Mouse (Mus musculus): ENCODE measurements around the gene Bri3. TPM values are rescaled to one million over a fixed set of nuclear protein-coding genes. Genes with fewer than 3 reads are reported as not detected.

The Bri3 gene
- total RNA-seq, 2 experiments from 2014 or later: 115 to 151 TPM

GRCm38 (mm10) chr5:144261829-144262228 is 17.6 kb downstream of the Bri3 start:
- no peak for DNase-seq

DNA sequence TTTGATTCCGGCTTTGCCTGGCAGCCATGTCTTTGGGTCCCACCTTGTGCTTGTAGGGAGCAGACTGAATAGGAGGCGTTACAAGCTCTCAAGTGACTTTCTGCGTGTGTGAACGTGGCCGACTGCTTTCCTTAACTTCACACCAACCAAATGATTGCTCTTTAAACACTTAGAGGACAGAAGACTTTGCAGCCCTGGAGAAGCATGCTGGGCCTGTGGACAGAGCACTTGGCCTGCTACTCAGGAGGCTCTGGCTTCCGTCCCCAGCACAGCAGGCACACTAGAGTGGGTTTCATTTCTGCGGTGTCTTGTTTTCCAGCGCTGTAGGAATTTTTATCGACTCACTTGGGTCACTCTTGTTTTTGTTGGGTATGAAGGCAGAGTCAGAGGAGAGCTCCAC is 18.8 kb downstream of the Bri3 start:
- DNase-seq: no peak

GRCm38 (mm10) chr5:144263496-144263895 is 19.3 kb downstream of the Bri3 start:
- no peak for DNase-seq

- peak; percentile 68 to 77 for DNase-seq
Observed at GRCm38 (mm10) chr5:144267535-144268241, 23.5 kb downstream of the Bri3 start.

DNA sequence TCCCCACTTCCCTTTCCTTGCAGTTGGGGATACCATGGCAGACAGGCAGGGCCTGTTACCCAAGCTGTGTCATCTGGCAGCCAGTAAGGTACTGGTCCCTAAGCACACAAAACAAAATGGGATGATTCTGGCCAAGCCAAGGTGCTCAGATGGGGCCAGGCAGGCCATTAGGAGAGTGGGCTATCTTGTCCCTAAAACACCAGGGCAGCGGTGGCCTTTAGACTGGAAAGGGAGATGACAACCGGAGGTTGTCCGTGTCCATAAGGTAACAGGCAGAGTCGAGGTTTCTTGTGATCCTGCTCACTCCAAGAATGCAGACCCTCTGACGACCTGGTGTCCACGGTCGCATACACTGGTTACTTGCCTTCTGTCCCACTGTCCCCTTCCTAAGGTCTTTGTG is 25.7 kb downstream of the Bri3 start:
- DNase-seq: no peak

DNA sequence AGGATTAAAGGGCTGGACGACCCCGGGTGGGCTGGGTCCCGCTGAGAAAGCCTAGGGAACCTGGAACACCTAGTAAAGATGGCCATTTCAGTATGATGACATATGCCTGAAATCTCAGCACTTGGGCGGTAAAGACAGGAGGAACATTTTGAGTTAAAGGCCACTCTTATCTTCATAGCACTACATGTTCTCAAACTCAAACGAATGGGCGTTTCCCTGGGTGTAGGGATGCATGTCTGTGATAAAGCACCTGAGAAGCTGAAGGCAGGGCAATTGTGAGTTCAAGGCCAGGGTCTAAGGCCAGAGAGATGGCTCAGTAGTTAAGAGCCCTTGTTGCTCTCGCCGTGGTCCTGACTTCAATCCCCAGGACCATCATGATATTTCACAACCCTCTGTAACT is 26.2 kb downstream of the Bri3 start:
- no peak for DNase-seq

DNA sequence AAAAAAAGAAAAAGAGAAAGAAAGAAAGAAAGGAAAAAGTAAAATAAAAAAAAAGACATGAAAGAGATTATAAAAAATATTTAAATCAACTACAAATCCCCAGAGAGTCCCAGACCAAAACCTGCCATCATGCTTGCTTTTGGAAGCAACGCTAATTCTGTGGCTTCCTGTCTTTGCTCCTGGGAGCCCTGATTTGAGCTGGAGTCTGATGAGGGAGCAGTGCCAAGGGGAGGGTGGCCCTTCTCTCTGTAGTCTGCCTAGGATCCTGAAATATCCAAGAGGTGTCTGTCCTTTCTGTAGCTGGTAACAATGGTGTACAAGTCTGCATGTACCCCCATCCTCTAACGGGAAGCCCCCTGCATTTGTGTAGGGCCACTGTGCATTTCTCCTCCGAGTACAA is 26.9 kb downstream of the Bri3 start:
- no peak for DNase-seq

- no peak for DNase-seq
Observed at GRCm38 (mm10) chr5:144271772-144272171, 27.5 kb downstream of the Bri3 start.

DNA sequence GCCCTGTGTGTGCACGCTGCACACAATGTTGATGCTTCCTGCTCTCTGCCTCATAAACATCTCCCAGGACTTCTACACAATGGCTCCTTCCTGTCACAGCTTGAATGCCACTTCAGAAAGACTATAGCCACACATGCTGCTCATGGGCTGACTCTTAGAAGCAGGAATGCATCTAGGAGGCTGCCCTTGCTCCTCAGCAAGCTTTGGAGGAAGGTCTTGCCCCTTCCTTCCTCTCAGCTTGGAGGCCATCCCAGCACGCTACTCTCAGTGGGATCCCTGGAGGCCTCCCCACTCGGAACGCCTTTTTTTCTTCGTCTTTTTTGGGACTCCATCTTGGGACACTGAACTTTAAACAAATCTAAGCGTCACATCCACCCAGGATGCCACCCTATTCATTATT is 30.7 kb downstream of the Bri3 start:
- no peak for DNase-seq

DNA sequence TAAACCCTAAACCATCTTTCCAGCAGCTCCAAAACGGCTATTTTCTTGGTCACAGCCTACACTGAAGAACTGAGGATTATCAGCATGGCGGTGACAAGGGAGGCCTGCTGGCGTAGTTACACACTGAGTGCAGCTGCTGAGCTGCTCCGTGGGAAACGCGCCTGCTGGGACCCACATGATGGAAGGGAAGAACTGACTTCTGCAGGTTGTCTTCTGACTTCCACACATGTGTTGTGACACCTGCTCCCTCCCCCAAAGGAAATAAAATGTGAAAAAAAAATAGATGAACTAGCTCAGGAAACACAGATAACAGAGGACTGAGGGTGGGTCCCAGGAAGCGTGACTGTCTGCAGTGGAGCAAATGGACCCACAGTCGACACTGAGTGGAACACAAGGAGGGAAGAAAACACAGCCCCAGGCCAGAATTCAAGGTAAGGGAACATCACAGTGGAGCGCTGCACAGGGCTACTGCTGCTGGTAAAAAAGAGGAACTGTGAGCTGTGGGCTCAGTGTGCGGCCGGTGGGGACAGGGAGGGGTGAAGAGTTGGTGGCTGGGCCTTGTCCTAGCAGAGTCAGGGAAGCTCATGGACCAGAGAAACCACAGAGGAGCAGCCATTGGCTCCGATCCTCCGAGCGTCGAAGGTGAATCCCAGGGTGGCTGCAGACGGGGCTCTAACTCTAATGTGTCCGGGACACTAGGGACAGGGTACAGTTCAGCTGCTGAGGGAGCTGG is 32.8 kb downstream of the Bri3 start:
- DNase-seq: no peak

DNA sequence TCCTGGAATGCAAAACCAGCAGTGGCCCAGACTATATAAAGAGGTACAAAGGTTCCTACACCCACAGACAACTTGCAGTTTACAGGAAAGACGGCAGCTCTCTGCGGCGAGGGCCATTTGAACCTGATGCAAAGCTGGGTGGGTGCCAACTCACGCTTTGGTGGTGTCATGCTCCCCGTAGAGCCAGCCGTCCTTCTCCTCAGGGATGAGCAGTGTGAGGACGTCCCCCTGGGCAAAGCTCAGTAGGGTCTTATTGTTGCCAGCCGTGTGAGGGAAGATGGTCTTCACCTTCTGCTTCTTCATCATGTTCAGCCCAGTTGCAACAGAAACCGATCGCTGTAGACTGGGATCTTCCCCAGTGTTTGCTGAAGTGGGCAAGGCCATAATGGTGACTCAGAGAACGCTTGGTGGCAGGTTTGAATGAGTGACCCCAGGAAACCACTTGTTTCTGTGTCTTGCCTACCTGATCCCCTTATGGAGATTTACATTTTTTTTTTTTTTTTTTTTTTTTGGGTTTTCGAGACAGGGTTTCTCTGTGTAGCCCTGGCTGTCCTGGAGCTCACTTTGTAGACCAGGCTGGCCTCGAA is 34.2 kb downstream of the Bri3 start:
- DNase-seq: peak; percentile 38 to 44

GRCm38 (mm10) chr5:144279081-144279541 is 34.9 kb downstream of the Bri3 start:
- no peak for DNase-seq

GRCm38 (mm10) chr5:144279926-144280325 is 35.7 kb downstream of the Bri3 start:
- DNase-seq: no peak

DNA sequence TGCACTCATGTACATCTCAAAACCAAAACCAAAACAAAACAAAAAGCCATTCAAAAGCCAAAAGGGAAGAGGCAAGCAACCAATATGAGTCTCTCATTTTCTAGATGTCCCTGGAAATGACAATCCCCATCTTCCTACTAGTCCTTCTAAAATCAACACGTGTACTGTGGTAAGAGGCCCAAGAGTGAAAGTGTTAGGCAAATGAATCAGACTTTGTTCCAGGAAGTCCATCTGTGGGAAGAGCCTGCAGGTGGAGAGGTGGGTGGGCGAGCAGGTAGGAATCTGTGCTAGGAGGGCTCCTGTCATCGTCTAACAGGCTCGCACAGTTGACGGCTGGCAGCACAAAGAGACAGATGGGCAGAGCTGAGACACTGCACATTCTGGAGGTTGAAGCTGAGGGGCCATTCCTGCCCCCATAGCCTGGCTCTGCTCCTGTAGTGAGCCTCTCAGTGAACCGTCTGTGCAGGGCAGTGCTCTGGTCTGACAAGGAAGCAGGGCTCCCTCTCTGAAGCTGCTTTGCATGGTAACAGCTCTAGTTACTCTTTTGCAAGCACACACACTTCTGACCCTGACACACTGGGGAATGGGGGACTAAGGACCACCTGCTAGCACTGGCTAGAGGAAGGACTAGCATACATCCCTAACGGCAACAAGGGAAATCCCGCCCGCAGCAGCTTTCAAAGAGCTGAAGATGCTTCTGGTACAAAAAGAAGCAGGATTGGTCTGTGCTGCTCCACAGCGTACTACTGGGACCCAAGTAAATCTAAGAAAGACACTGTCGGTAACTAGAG is 38.4 kb downstream of the Bri3 start:
- no peak for DNase-seq

- no peak for DNase-seq
Observed at GRCm38 (mm10) chr5:144283551-144284031, 39.4 kb downstream of the Bri3 start.

- DNase-seq: no peak
Observed at GRCm38 (mm10) chr5:144284599-144284998, 40.4 kb downstream of the Bri3 start.

DNA sequence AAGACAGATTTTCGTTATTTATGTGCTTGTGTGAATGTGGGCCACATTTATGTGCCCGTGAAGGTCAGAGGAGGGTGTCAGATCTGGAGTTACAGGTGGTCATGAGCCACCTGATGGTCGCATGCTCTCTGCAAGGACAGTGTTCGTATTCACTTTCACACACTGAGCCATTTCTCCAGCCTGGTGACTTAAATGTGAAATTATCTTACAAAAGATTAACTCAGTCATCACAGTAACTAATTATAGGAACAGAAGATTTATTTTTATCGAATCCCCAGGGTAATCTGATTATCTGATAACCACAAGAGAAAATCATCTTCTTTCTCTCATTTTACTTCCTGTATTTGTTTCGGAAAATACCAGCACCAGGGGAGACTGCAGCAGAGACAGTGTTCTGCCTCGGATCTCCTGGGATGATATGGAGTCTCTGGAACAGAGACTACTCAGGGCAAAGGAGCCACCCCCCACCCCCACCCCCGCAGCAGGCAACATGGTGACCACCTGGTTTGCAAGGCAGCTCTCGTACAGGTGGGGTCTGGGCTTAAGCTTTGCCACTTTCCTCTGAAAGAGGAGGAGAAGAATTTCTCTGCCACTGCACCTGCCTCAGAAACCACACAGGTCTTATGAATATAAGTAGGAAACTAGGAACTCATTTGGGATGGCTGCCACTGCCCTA is 42.5 kb downstream of the Bri3 start:
- DNase-seq: no peak

GRCm38 (mm10) chr5:144287267-144287820 is 43.1 kb downstream of the Bri3 start:
- no peak for DNase-seq

- no peak for DNase-seq
Observed at GRCm38 (mm10) chr5:144288391-144288790, 44.2 kb downstream of the Bri3 start.

DNA sequence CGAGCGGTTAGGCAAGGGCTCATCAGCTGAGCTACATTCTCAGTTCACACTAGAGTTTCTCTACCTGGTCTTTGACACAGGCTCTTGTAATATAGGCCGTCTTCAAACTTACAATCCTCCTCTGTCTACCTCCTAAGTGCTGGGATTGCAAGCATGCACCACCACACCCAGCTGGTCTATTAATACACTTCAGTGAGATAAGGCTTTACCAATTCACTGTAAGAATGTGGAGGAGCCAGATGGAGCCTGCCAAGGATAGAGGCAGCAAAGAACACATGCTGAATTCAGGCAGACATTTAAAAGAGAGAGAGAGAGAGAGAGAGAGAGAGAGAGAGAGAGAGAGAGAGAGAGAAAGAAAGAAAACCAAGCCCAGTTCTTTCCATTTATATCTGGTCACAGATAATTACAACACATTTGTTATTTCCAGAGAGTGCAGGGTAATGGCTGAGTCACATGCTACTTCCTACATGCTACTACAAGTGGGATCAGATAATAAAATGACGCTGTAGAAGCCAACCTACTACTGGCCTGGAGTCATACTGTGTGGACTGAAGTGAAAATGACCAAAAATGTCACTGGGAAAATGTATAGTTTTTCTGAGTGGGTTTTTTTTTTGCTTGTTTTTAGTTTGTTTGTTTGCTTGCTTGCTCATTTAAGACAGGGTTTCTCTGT is 45.7 kb downstream of the Bri3 start:
- DNase-seq: no peak

DNA sequence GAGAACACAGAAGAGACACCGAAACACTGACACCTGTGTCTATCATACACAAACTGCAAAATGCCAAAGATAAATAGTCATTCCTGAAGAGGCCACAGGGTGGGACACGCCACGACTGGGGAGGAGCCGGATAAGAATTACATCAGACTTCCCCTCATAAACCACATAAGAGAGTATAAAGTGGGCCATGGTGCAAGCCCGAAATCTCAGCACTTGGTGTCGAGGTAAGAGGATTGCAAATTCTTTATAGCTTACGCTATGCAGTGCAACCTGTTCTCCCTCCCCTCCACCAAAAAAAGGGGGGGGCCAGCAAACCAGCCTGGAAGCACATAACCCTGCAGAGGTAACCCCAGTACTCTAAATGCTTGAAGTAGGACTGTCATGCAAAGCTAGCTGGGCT is 50.7 kb downstream of the Bri3 start:
- no peak for DNase-seq

Data from adrenal gland, postnatal 36 days (tissue).